Mouse (Mus musculus) CD8-positive naive resting alpha-beta T cell, adult 2 months (primary cell): ENCODE measurements at regions not wholly inside any gene's neighbourhood (a gene's known extent, or its start where the extent isn't known, plus 50 kb on each side); places are given as distances from the start of the nearest gene placed in this dataset.
A peak's percentile ranks its signal among the peaks of the same experiment; 100 is the strongest.

ENCODE experiments used
- DNase-seq, 2 experiments: peaks; one replicate each; pipeline ENCODE4 v3.0.0; 2022; ENCODE audit warnings: low read depth in 2 of 2, low spot score in 2 of 2

- no peak for DNase-seq
Observed at GRCm38 (mm10) chr11:25356671-25357586, 853.6 kb downstream of the 5730522E02Rik start.

- DNase-seq: no peak
Observed at GRCm38 (mm10) chr11:25335667-25336066, 874.9 kb downstream of the 5730522E02Rik start.

GRCm38 (mm10) chr11:25330696-25331095, 879.9 kb downstream of the 5730522E02Rik start:
- DNase-seq: no peak

DNA sequence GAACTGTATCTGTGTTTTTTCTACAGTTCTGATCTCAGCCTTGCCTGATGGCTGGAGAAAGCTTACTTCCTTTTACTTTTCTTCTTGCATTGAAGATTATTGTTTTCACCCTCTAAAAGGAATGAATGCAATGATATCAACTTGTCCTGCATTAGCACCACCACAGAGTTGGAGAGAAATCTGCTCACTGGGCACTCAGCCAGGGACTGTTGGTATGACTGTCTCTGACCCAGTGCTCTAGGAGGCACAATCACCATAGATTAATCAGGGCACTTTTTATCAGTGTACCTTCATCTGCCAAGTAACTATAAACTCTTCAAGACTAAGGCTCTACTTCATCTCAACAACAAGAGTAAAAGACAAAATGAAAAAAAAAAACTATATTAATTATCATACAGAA, 888.1 kb downstream of the 5730522E02Rik start:
- DNase-seq: no peak

DNA sequence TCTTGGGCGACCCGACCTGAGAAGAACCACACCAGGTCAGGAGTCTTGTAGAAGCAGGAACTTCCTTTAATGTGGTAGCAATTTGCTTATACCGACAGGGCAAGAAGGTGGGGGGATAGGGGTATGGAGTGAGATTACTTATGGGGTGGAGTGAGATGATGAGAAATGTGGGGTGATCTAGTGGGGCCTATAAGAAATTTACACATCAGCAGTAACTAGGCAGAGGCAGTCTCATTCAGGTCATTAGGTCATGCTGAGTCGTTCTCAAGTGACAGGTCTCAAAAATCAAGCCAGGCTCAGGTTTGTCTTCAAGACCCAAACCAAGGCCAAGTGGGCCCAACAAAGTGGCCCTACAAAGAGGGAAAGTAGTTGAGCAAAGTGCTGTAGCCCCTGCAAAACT, 889.1 kb downstream of the 5730522E02Rik start:
- no peak for DNase-seq

DNA sequence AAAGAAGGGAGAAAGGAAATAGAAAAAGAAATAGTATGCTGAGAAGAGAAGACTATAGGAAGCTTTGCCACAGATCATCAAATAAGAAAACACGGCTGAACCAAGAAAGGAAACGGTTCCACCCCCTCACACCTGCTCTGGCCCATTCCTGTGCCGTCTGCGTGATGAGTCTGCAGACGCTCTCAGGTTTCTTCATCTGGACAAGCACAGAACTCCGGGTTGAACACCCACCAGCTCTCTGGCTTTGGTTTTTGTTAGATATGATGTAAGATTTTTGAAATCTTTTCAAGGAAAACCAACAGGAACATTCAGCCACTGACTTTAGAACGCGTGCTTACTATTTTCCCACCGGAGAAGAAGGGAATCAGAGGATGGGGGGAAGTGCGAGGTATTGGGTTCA, 895.9 kb downstream of the 5730522E02Rik start:
- no peak for DNase-seq

DNA sequence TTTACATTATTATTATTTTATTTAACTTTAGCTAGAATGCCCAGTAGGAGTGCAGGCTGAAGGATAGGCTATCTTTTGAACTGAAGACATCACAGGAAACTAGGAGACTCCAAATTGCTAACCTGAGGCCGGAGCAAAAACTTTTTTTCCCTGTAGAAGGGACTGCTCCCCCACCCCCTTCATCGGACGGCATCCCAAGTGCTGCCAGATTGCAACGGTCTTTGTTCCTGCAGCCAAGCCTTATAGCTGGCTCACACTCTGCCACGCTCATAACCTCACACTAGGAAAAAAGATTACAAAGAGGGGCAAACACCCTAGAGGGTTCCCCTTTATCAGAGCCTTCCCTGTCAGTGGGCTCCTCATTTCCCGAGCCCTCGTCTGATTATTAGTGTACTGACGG, 896.7 kb downstream of the 5730522E02Rik start:
- DNase-seq: no peak

DNA sequence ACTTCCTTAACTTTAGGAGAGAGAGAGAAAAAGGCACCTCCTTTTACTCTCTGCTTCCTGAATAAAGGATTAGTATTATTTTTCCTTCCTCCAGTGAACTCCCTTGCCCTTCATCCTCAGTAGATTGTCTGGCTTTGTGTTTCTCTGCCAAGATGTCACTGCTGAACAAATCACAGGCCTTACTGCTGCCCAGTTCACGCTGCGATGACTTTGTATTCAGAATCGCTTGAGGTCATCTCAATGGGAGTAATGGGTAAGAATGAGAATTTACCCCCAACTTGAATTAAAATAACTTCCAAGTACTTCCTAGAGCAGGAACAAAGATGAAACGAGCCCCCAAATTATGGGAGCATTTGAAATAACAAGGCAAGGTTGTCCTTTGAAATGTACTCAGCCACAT, 897.3 kb downstream of the 5730522E02Rik start:
- DNase-seq: no peak

DNA sequence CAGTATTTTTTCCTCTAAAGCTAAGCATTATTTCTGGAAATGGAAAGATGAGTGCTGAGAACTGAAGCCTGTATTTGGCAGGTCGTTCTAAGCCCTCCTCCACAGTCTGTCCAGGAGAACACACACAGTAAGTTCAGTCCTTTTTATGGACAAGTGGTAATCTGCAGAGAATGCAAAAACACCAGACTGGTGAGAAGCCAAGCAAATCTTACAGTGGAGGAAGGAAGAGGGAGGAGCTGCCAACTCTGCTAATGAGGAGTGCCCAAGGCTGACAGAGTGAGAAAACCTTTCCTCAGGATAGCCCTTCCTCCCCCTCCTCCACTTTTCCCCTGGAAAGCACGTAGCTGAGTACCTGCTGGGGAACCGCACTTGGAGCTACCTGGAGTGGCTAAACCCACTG, 899.8 kb downstream of the 5730522E02Rik start:
- no peak for DNase-seq

DNA sequence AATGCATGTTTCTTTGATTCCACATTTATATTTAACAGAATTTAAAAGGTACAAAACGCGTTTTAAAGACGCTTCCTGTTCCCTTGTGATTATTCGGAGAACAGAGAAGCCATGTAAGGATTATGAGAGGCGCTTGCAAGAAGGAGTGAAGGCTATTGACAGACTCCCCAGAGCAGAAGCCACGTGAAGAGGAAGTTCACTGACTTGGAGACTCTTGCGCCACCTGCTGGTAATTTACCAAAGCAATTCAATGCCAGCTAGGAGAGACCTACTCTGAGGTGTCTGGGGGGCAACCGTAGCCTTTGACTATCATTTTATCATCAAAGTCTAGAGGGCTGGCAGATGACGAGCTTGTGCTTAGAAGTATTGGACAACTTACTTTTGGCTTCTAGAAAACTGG, 909.4 kb downstream of the 5730522E02Rik start:
- DNase-seq: peak in 1 of 2 experiments; percentile 14

DNA sequence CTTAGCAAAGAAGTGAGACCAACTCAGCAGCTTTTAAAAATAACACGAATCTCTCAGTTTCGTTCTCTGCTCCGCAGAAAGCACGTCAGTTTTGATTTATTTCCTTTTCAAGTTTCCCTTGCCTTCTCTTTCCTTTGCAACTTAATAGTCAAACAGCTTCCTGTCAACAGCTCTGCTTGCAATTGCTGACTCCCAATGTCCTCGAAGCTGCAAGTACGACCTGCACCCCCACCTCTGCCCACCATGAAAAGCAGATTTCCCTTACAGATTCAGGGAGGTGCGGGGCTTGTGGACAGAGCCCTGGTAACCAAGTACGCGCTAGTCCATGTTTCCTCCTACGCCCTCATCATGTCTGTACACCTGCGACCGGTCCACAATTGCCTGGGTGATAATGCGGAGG, 922.2 kb downstream of the 5730522E02Rik start:
- DNase-seq: no peak

- no peak for DNase-seq
Observed at GRCm38 (mm10) chr11:25287458-25288247, 922.9 kb downstream of the 5730522E02Rik start.

GRCm38 (mm10) chr11:25269936-25270540, 940.5 kb downstream of the 5730522E02Rik start:
- no peak for DNase-seq

GRCm38 (mm10) chr11:25262906-25263305, 947.7 kb downstream of the 5730522E02Rik start:
- no peak for DNase-seq

DNA sequence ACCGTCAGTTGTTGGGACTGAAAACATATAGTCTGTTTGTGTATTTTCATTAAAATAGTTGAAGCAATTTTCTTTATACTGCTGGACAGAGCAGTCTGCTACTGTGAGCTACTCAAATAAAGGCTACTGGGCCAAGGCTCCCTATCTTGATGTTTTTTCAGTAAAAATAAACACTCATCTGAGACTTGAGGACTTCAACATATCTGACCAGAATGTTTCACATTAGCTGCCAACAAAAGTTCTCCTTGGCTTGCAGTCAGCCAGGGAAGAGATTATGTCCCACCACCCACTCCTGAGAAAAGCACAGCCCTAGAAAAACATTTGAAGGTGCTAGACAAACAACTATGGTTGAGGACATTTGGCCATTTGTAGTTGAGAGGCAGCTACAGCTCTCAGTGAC, 950.9 kb downstream of the 5730522E02Rik start:
- DNase-seq: no peak

DNA sequence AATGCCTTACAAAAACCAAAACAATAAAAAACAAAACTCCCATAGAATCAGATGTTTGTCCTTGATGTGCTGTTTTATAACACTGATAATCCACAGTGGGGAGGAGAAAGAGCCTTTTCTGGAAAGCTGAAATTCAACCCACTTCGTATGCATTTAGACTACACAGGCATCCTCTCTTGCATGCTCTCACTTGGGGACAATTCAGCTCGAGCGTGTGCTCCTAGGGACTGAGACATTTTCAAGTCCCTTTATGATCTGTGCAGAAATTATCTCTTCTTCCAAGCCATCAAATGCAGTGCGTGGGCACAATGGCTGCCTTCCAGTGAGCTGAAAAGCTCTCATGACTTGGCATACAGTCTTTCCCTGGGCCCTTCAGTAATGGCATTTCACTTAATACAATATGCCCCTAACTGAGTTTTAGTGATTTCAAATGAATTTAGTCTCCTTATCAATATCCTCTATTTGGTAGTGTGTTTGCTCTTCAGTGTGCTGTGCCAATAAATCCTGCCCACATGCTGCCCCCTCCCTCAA, 977.1 kb downstream of the 5730522E02Rik start:
- no peak for DNase-seq
